Mouse (Mus musculus): Measurements from ENCODE around the gene Negr1. TPM values are rescaled to one million over a fixed set of nuclear protein-coding genes. Genes with fewer than 3 reads are reported as not detected.

Gene Negr1
- polyA plus RNA-seq, 1 experiment: 0.02 TPM

DNA sequence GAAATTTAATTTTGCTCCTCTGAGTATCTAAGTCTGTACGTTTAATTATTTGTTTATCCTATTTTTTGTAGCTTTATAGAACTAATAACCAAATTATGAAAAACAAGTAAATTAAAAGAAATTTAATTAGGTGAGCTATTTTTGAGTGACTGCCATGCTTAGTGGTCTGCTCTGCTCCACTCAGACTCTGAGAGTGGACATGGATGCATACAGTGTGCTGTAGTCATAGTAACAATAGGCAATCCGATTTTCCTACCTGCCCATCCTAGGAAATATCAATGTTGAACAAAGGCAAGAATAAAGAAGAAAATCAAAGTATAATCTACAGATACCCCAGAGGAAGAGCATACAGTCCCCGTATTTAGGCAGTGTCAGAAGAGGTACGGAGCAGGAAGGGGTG lies 334.5 kb downstream of the Negr1 start:
- no peaks in the 10 kb centered on the region for H3K79me3 ChIP-seq (ENCODE audit: low read depth)
- no peaks in the 10 kb centered on the region for H3K79me2 ChIP-seq (ENCODE audit: control insufficient read depth, insufficient read depth)

GRCm38 (mm10) chr3:156896552-156896951 lies 335.0 kb downstream of the Negr1 start:
- H3K79me2 ChIP-seq (ENCODE audit: control insufficient read depth, insufficient read depth): no peaks in the 10 kb centered on the region
- H3K4me3 ChIP-seq (ENCODE audit: insufficient read depth, poor library complexity, severe bottlenecking): no peak overlapping the region
- no peaks in the 10 kb centered on the region for H3K79me3 ChIP-seq (ENCODE audit: low read depth)
- TF ChIP-seq CTCF (IDR thresholded peaks at IDR 0.05; ENCODE audit: control insufficient read depth, insufficient read depth, insufficient read length): no peak
- H3K36me3 ChIP-seq (ENCODE audit: control insufficient read depth, insufficient read depth): no peaks in the 10 kb centered on the region
- H3K27me3 ChIP-seq (ENCODE audit: control insufficient read depth, insufficient read depth, insufficient read length): no peaks in the 10 kb centered on the region
- no peak overlapping the region for H3ac ChIP-seq (ENCODE audit: control insufficient read depth, insufficient read length, low read depth)

More for the DNA sequence above, 334.5 kb downstream of the Negr1 start:
- TF ChIP-seq USF1 (IDR thresholded peaks at IDR 0.05; ENCODE audit: low read depth): no peak
- TF ChIP-seq MYOD1 (IDR thresholded peaks at IDR 0.05; ENCODE audit: control insufficient read depth, insufficient read length, low read depth): no peak
- H3K27me3 ChIP-seq (ENCODE audit: control insufficient read depth, insufficient read depth, insufficient read length): no peaks in the 10 kb centered on the region
- no peaks in the 10 kb centered on the region for H3K36me3 ChIP-seq (ENCODE audit: control insufficient read depth, insufficient read depth)
- no peak overlapping the region for H3ac ChIP-seq (ENCODE audit: control insufficient read depth, insufficient read length, low read depth)
- H3K4me3 ChIP-seq (ENCODE audit: insufficient read depth, poor library complexity, severe bottlenecking): no peak overlapping the region

DNA sequence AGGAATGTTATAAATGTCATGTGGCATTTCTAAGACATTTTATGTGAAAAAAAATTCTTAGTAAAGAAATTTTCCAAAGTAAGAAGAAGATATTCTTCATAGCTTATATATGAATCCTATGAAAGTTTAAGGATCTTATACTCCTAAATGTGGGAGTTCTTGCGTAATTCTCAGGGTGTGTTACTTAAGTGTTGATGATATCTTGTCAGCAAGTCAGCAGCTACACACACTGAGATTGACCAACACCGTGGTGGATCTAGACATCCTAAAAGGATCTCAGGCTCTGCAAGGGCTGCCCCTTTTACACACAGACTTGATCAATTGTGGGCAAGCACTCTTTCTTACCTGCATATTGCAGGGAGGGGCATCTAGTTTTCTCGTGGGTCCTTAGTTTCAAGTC lies 339.5 kb downstream of the Negr1 start:
- no peaks in the 10 kb centered on the region for H3K79me2 ChIP-seq (ENCODE audit: control insufficient read depth, insufficient read depth)
- H3K27me3 ChIP-seq (ENCODE audit: control insufficient read depth, insufficient read depth, insufficient read length): no peaks in the 10 kb centered on the region
- H3K4me3 ChIP-seq (ENCODE audit: insufficient read depth, poor library complexity, severe bottlenecking): no peak overlapping the region
- no peaks in the 10 kb centered on the region for H3K79me3 ChIP-seq (ENCODE audit: low read depth)
- TF ChIP-seq CEBPB (IDR thresholded peaks at IDR 0.05; ENCODE audit: low read depth): no peak
- no peak for TF ChIP-seq MYOG (IDR thresholded peaks at IDR 0.05; ENCODE audit: control insufficient read depth, extremely low read depth, insufficient read length)
- TF ChIP-seq MYOD1 (IDR thresholded peaks at IDR 0.05; ENCODE audit: control insufficient read depth, insufficient read length, low read depth): no peak
- TF ChIP-seq CTCF (IDR thresholded peaks at IDR 0.05; ENCODE audit: control insufficient read depth, insufficient read depth, insufficient read length): no peak
- no peak for TF ChIP-seq MAX (IDR thresholded peaks at IDR 0.05)
- TF ChIP-seq FOSL1 (IDR thresholded peaks at IDR 0.05; ENCODE audit: insufficient read depth, low read length, poor library complexity, severe bottlenecking): no peak
- TF ChIP-seq USF1 (IDR thresholded peaks at IDR 0.05; ENCODE audit: low read depth): no peak
- H3K36me3 ChIP-seq (ENCODE audit: control insufficient read depth, insufficient read depth): no peaks in the 10 kb centered on the region
- H3ac ChIP-seq (ENCODE audit: control insufficient read depth, insufficient read length, low read depth): no peak overlapping the region

- H3K79me3 ChIP-seq (ENCODE audit: low read depth): no peaks in the 10 kb centered on the region
- H3ac ChIP-seq (ENCODE audit: control insufficient read depth, insufficient read length, low read depth): no peak overlapping the region
- TF ChIP-seq CEBPB (IDR thresholded peaks at IDR 0.05; ENCODE audit: low read depth) (no peak), MAX (IDR thresholded peaks at IDR 0.05) (no peak), FOSL1 (IDR thresholded peaks at IDR 0.05; ENCODE audit: insufficient read depth, low read length, poor library complexity, severe bottlenecking) (no peak), CTCF (IDR thresholded peaks at IDR 0.05; ENCODE audit: control insufficient read depth, insufficient read depth, insufficient read length) (no peak), MYOD1 (IDR thresholded peaks at IDR 0.05; ENCODE audit: control insufficient read depth, insufficient read length, low read depth) (no peak), MYOG (IDR thresholded peaks at IDR 0.05; ENCODE audit: control insufficient read depth, extremely low read depth, insufficient read length) (no peak), USF1 (IDR thresholded peaks at IDR 0.05; ENCODE audit: low read depth) (no peak)
- no peaks in the 10 kb centered on the region for H3K79me2 ChIP-seq (ENCODE audit: control insufficient read depth, insufficient read depth)
- no peaks in the 10 kb centered on the region for H3K36me3 ChIP-seq (ENCODE audit: control insufficient read depth, insufficient read depth)
- H3K4me3 ChIP-seq (ENCODE audit: insufficient read depth, poor library complexity, severe bottlenecking): no peak overlapping the region
- H3K27me3 ChIP-seq (ENCODE audit: control insufficient read depth, insufficient read depth, insufficient read length): no peaks in the 10 kb centered on the region
Observed at GRCm38 (mm10) chr3:156903925-156904576, 342.5 kb downstream of the Negr1 start.

DNA sequence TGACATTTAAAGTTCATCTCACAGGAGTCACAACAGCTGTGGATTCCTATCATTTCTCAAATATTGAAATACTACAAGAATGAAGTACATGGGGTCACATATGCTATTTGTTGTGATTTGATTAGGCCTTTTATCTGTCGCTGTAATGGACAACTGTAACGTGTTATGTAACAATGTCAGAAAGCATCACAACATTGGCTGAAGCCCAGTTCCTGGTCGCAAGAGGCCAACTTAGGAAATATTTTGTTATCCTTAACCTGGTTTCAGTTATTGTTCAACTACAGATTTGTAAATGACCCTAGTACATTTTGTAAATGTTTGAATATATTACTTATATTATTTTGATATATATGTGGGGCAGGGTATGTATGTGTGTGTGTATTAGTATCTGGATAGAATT lies 351.2 kb downstream of the Negr1 start:
- no peaks in the 10 kb centered on the region for H3K36me3 ChIP-seq (ENCODE audit: control insufficient read depth, insufficient read depth)
- H3K27me3 ChIP-seq (ENCODE audit: control insufficient read depth, insufficient read depth, insufficient read length): no peaks in the 10 kb centered on the region
- H3ac ChIP-seq (ENCODE audit: control insufficient read depth, insufficient read length, low read depth): no peak overlapping the region
- H3K79me2 ChIP-seq (ENCODE audit: control insufficient read depth, insufficient read depth): no peaks in the 10 kb centered on the region
- H3K4me3 ChIP-seq (ENCODE audit: insufficient read depth, poor library complexity, severe bottlenecking): no peak overlapping the region
- H3K79me3 ChIP-seq (ENCODE audit: low read depth): no peaks in the 10 kb centered on the region
- no peak for TF ChIP-seq MYOG (IDR thresholded peaks at IDR 0.05; ENCODE audit: control insufficient read depth, extremely low read depth, insufficient read length)
- TF ChIP-seq CEBPB (IDR thresholded peaks at IDR 0.05; ENCODE audit: low read depth): no peak
- no peak for TF ChIP-seq FOSL1 (IDR thresholded peaks at IDR 0.05; ENCODE audit: insufficient read depth, low read length, poor library complexity, severe bottlenecking)
- TF ChIP-seq USF1 (IDR thresholded peaks at IDR 0.05; ENCODE audit: low read depth): no peak
- no peak for TF ChIP-seq CTCF (IDR thresholded peaks at IDR 0.05; ENCODE audit: control insufficient read depth, insufficient read depth, insufficient read length)
- no peak for TF ChIP-seq MAX (IDR thresholded peaks at IDR 0.05)
- TF ChIP-seq MYOD1 (IDR thresholded peaks at IDR 0.05; ENCODE audit: control insufficient read depth, insufficient read length, low read depth): no peak

GRCm38 (mm10) chr3:156921369-156921768 lies 359.8 kb downstream of the Negr1 start:
- no peak overlapping the region for H3K4me3 ChIP-seq (ENCODE audit: insufficient read depth, poor library complexity, severe bottlenecking)
- TF ChIP-seq MYOD1 (IDR thresholded peaks at IDR 0.05; ENCODE audit: control insufficient read depth, insufficient read length, low read depth) (no peak), FOSL1 (IDR thresholded peaks at IDR 0.05; ENCODE audit: insufficient read depth, low read length, poor library complexity, severe bottlenecking) (no peak), CTCF (IDR thresholded peaks at IDR 0.05; ENCODE audit: control insufficient read depth, insufficient read depth, insufficient read length) (no peak), USF1 (IDR thresholded peaks at IDR 0.05; ENCODE audit: low read depth) (no peak), MYOG (IDR thresholded peaks at IDR 0.05; ENCODE audit: control insufficient read depth, extremely low read depth, insufficient read length) (no peak), MAX (IDR thresholded peaks at IDR 0.05) (no peak), CEBPB (IDR thresholded peaks at IDR 0.05; ENCODE audit: low read depth) (no peak)

More at GRCm38 (mm10) chr3:156921369-156921768, 359.8 kb downstream of the Negr1 start:
- no peaks in the 10 kb centered on the region for H3K79me3 ChIP-seq (ENCODE audit: low read depth)
- no peaks in the 10 kb centered on the region for H3K36me3 ChIP-seq (ENCODE audit: control insufficient read depth, insufficient read depth)
- H3K27me3 ChIP-seq (ENCODE audit: control insufficient read depth, insufficient read depth, insufficient read length): no peaks in the 10 kb centered on the region
- H3ac ChIP-seq (ENCODE audit: control insufficient read depth, insufficient read length, low read depth): no peak overlapping the region
- H3K79me2 ChIP-seq (ENCODE audit: control insufficient read depth, insufficient read depth): no peaks in the 10 kb centered on the region
